7 mouse cellular contexts compared by ENCODE assay signal in the genomic region with DNA sequence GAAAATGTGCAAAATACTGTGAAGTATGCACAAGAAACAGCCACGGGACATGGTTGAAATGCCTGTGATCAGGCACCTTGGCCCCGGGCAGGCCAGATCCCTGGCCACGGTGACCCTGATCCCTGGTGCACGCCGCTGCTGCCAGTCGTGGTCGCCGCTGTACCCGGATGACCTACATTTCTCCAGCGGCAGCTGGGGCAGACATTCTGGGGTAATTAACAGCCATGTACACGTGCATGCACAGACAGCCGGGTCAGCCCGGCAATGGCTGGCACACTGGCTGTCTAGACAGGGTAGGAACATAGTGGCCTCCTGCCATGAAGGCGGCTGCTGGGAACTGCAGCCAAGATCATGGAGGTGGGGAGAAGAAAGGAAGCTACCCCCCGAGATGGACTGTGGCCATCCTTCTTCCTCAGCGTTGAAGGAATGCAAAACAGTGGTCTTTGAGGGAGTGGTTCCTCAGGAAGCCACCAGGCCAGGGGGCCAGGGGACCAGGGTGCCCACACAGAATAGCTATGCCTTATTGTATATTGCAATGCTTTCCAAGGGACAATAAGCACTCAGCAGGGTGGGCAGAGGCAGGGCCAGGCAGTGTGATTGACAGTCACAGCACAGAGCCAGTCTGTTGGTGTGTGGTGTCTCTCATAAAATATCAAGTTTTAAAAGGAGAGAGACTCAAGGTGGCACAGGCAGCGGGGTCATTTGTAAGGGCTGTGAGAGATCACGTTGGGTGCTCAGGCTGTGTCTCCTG.
DNase-seq lines count a peak whose midpoint lies in the region; ATAC-seq lines count a peak whose summit lies in the region.

No protein-coding gene starts in this region.

- H3K4me1 ChIP-seq in forebrain, embryonic 16.5 days (replicated peaks; ENCODE audit: control insufficient read depth, insufficient read depth, low read length), result peaks cover 20% of the 10 kb centered on the region
- peaks cover 27% of the 10 kb centered on the region for H3K4me1 ChIP-seq in hindbrain, embryonic 13.5 days (replicated peaks)

- H3K9ac ChIP-seq in forebrain, embryonic 16.5 days (replicated peaks; ENCODE audit: low read depth, low read length), result no peak overlapping the region
- H3K9ac ChIP-seq in hindbrain, embryonic 13.5 days, result peak overlapping the region; percentile 29; the same call in 1 of the 2 replicates

- no peaks in the 10 kb centered on the region for H3K27me3 ChIP-seq in forebrain, embryonic 16.5 days (replicated peaks; ENCODE audit: control insufficient read depth, insufficient read depth, low read length)
- H3K27me3 ChIP-seq in hindbrain, embryonic 13.5 days, result peaks cover 3% of the 10 kb centered on the region

- no peaks in the 10 kb centered on the region for H3K36me3 ChIP-seq in forebrain, embryonic 16.5 days (ENCODE audit: control insufficient read depth, insufficient read depth)
- no peaks in the 10 kb centered on the region for H3K36me3 ChIP-seq in hindbrain, embryonic 13.5 days

- peak; percentile 94 for ATAC-seq in forebrain, embryonic 16.5 days
- peak; percentile 84 for ATAC-seq in hindbrain, embryonic 13.5 days (ENCODE audit: low FRiP score)

- H3K9me3 ChIP-seq in forebrain, embryonic 16.5 days (ENCODE audit: control insufficient read depth, low read length), result no peaks in the 10 kb centered on the region
- no peaks in the 10 kb centered on the region for H3K9me3 ChIP-seq in hindbrain, embryonic 13.5 days

- H3K27ac ChIP-seq in forebrain, embryonic 16.5 days (ENCODE audit: low read length), result peak overlapping the region; percentile 64
- H3K27ac ChIP-seq in hindbrain, embryonic 13.5 days, result peak overlapping the region; percentile 72

- intact Hi-C loops in left cerebral cortex, postnatal 14 days (cut with DNase I), result no loop called here

- DNase-seq in adrenal gland, postnatal 10 days, result peak; percentile 73
- DNase-seq in brain, adult 2 months (ENCODE audit: low read depth, low spot score), result peak; percentile 50
- peak; percentile 55 to 65 for DNase-seq in left cerebral cortex, postnatal 14 days (ENCODE audit: low spot score in 2 of 2)
- peak; percentile 96 for DNase-seq in retina, postnatal 1 day
- DNase-seq in urinary bladder, postnatal 36 days (ENCODE audit: low spot score in 2 of 2), result no peak

- no peak overlapping the region; the same call in 1 of the 2 replicates for H3K4me2 ChIP-seq in forebrain, embryonic 16.5 days (ENCODE audit: low read length)
- H3K4me2 ChIP-seq in hindbrain, embryonic 13.5 days, result no peak overlapping the region

- 28% methylated on average over 18 of the region's 18 CpGs for WGBS in forebrain, embryonic 16.5 days
- WGBS in hindbrain, embryonic 13.5 days, result 42% methylated on average over 18 of the region's 18 CpGs

- no peak overlapping the region for H3K4me3 ChIP-seq in forebrain, embryonic 16.5 days (replicated peaks; ENCODE audit: low read length)
- no peak overlapping the region for H3K4me3 ChIP-seq in hindbrain, embryonic 13.5 days

Comparison
In these comparisons a context has a peak if more than half of its experiments do, and no peak if none do; other contexts are left out.
1. DNase-seq: peak in adrenal gland, postnatal 10 days (single experiment), brain, adult 2 months (single experiment), left cerebral cortex, postnatal 14 days (2 of 2) and retina, postnatal 1 day (single experiment); none in urinary bladder, postnatal 36 days (0 of 2).